Mouse (Mus musculus): ENCODE data around the gene Npas4.

- TF ChIP-seq CTCF (IDR thresholded peaks at IDR 0.05; ENCODE audit: control insufficient read depth, insufficient read depth, low read length) (no peak), POLR2A (IDR thresholded peaks at IDR 0.05; ENCODE audit: borderline replicate concordance, control insufficient read depth, low read depth, low read length) (no peak)
These were observed at the start of gene Npas4 for GRCm38 (mm10) chr19:4990256-4990625.
